Comparison of ENCODE assay signal across 7 mouse cellular contexts in genomic region chr11:75348199-75348889, GRCm38 (mm10). TPM values are rescaled to one million over a fixed set of nuclear protein-coding genes. Genes with fewer than 3 reads are reported as not detected.
DNase-seq lines count a peak whose midpoint lies in the region; ATAC-seq and TF ChIP-seq lines count a peak whose summit lies in the region.

Gene Rpa1, minus strand, starts transcription at chr11:75348324.
Gene Smyd4, plus strand, starts transcription at chr11:75348433.

- no peaks in the 10 kb centered on the region for H3K27me3 ChIP-seq in embryonic facial prominence, embryonic 10.5 days (replicated peaks; ENCODE audit: low read depth, poor library complexity, severe bottlenecking)
- no peaks in the 10 kb centered on the region for H3K27me3 ChIP-seq in intestine, postnatal 0 days (replicated peaks; ENCODE audit: control insufficient read depth, insufficient read depth, low read length)
- H3K27me3 ChIP-seq in midbrain, embryonic 12.5 days: no peaks in the 10 kb centered on the region
- no peaks in the 10 kb centered on the region for H3K27me3 ChIP-seq in small intestine, adult 2 months (ENCODE audit: control insufficient read depth, insufficient read depth, low read length)

- peak within 1 kb of the TSS; percentile 66 for H3K9ac ChIP-seq in intestine, postnatal 0 days (ENCODE audit: low read depth, low read length)
- peak within 1 kb of the TSS; percentile 75 for H3K9ac ChIP-seq in midbrain, embryonic 12.5 days (replicated peaks)

- H3K4me1 ChIP-seq in embryonic facial prominence, embryonic 10.5 days: peaks cover 30% of the 10 kb centered on the region
- H3K4me1 ChIP-seq in intestine, postnatal 0 days (replicated peaks; ENCODE audit: control insufficient read depth, insufficient read depth, low read length): no peaks in the 10 kb centered on the region
- peaks cover 20% of the 10 kb centered on the region for H3K4me1 ChIP-seq in midbrain, embryonic 12.5 days
- 0 out of 2 replicates have a peak, but pooled peaks cover 2% of the 10 kb centered on the region for H3K4me1 ChIP-seq in small intestine, adult 2 months (ENCODE audit: control insufficient read depth, insufficient read depth, insufficient read length, low read length)

- peak within 1 kb of the TSS; percentile 89 for H3K4me2 ChIP-seq in intestine, postnatal 0 days (replicated peaks; ENCODE audit: low read depth)
- peak within 1 kb of the TSS; percentile 95 for H3K4me2 ChIP-seq in midbrain, embryonic 12.5 days (replicated peaks)

- WGBS in embryonic facial prominence, embryonic 10.5 days: under 1% methylated on average over 56 of the region's 56 CpGs
- WGBS in intestine, postnatal 0 days: under 1% methylated on average over 55 of the region's 56 CpGs
- WGBS in midbrain, embryonic 12.5 days: under 1% methylated on average over 55 of the region's 56 CpGs
- under 1% methylated on average over 56 of the region's 56 CpGs for WGBS in small intestine, adult 2 months

- H3K4me3 ChIP-seq in embryonic facial prominence, embryonic 10.5 days: peak within 1 kb of the TSS; percentile 83
- H3K4me3 ChIP-seq in intestine, postnatal 0 days (ENCODE audit: low read depth, low read length): peak within 1 kb of the TSS; percentile 76
- peak within 1 kb of the TSS; percentile 75 for H3K4me3 ChIP-seq in midbrain, embryonic 12.5 days
- H3K4me3 ChIP-seq in small intestine, adult 2 months (ENCODE audit: low read depth, low read length): peak within 1 kb of the TSS; percentile 88

- no peaks in the 10 kb centered on the region for H3K9me3 ChIP-seq in embryonic facial prominence, embryonic 10.5 days
- H3K9me3 ChIP-seq in intestine, postnatal 0 days (ENCODE audit: control insufficient read depth): no peaks in the 10 kb centered on the region
- no peaks in the 10 kb centered on the region for H3K9me3 ChIP-seq in midbrain, embryonic 12.5 days

- peaks cover 16% of the 10 kb centered on the region for H3K36me3 ChIP-seq in embryonic facial prominence, embryonic 10.5 days (replicated peaks)
- H3K36me3 ChIP-seq in intestine, postnatal 0 days (ENCODE audit: control insufficient read depth, insufficient read depth): no peaks in the 10 kb centered on the region
- H3K36me3 ChIP-seq in midbrain, embryonic 12.5 days: no peaks in the 10 kb centered on the region
- 0 out of 2 replicates have a peak, but pooled peaks cover under 1% of the 10 kb centered on the region for H3K36me3 ChIP-seq in small intestine, adult 2 months (ENCODE audit: control insufficient read depth, insufficient read depth, low read length)

- peak within 1 kb of the TSS; percentile 89 for H3K27ac ChIP-seq in embryonic facial prominence, embryonic 10.5 days (replicated peaks)
- H3K27ac ChIP-seq in intestine, postnatal 0 days (ENCODE audit: low read depth, low read length): peak within 1 kb of the TSS; percentile 46; the same call in 1 of the 2 replicates
- H3K27ac ChIP-seq in midbrain, embryonic 12.5 days (replicated peaks): peak within 1 kb of the TSS; percentile 25; the same call in 1 of the 2 replicates
- H3K27ac ChIP-seq in small intestine, adult 2 months (ENCODE audit: insufficient read depth, low read depth, low read length): peak within 1 kb of the TSS; percentile 54

- peak; percentile 39; the same call in 1 of the 2 replicates for TF ChIP-seq POLR2A in small intestine, adult 2 months (IDR thresholded peaks at IDR 0.05; ENCODE audit: low read depth, low read length)

- intact Hi-C loops in left cerebral cortex, postnatal 4 days (cut with DNase I): no loop called here

- DNase-seq in adrenal gland, postnatal 10 days: peak; percentile 96
- DNase-seq in embryonic facial prominence, embryonic 10.5 days (ENCODE audit: low spot score): peak; percentile 98
- DNase-seq in gonadal fat pad, adult 2 months (ENCODE audit: low read depth): peak; percentile 50
- DNase-seq in left cerebral cortex, postnatal 4 days: peak; percentile 97

- peak; percentile 14 for TF ChIP-seq CTCF in intestine, postnatal 0 days (IDR thresholded peaks at IDR 0.05; ENCODE audit: low read depth)
- TF ChIP-seq CTCF in small intestine, adult 2 months (IDR thresholded peaks at IDR 0.05; ENCODE audit: extremely low read depth, insufficient read length, insufficient replicate concordance, low read depth, low read length): no peak

- ATAC-seq in intestine, postnatal 0 days: peak; percentile 99
- peak; percentile 100 for ATAC-seq in midbrain, embryonic 12.5 days (ENCODE audit: low FRiP score, low read depth)

RNA-seq across cellular contexts. Expression of gene Rpa1, which starts in this region (rescaled TPM):
- total RNA-seq in adrenal gland, postnatal 10 days (2021): 10 to 100 TPM; 60.0 to 72.0 TPM
- polyA plus RNA-seq in embryonic facial prominence, embryonic 10.5 days (2016; fragmentation: Nextera tagmentation; extraction: Ambion mirVana): 192 and 201 TPM in 2 replicates
- 17.9 and 21.6 TPM in 2 replicates for polyA plus RNA-seq in gonadal fat pad, adult 2 months (2012; rRNA removed)
- polyA plus RNA-seq in intestine, postnatal 0 days (2015; fragmentation: Nextera tagmentation; extraction: Ambion mirVana): 32.1 and 34.4 TPM in 2 replicates
- 10 to 100 TPM; 43.4 to 48.8 TPM for total RNA-seq in left cerebral cortex, postnatal 4 days (2021)
- polyA plus RNA-seq in midbrain, embryonic 12.5 days (2016; fragmentation: Nextera tagmentation; extraction: Ambion mirVana): 107 and 110 TPM in 2 replicates
- polyA plus RNA-seq in small intestine, adult 2 months (2012; rRNA removed): 5.6 and 8.7 TPM in 2 replicates

RNA-seq across cellular contexts. Expression of gene Smyd4, which starts in this region (rescaled TPM):
- total RNA-seq in adrenal gland, postnatal 10 days (2021): 1 to 10 TPM; 7.8 to 9.3 TPM
- 18.2 TPM in 2 replicates for polyA plus RNA-seq in embryonic facial prominence, embryonic 10.5 days (2016; fragmentation: Nextera tagmentation; extraction: Ambion mirVana)
- 5.1 TPM in 2 replicates for polyA plus RNA-seq in gonadal fat pad, adult 2 months (2012; rRNA removed)
- polyA plus RNA-seq in intestine, postnatal 0 days (2015; fragmentation: Nextera tagmentation; extraction: Ambion mirVana): 3.1 and 3.4 TPM in 2 replicates
- 10 to 100 TPM; 18.9 to 19.1 TPM for total RNA-seq in left cerebral cortex, postnatal 4 days (2021)
- polyA plus RNA-seq in midbrain, embryonic 12.5 days (2016; fragmentation: Nextera tagmentation; extraction: Ambion mirVana): 16.3 and 16.6 TPM in 2 replicates
- 1.2 and 1.4 TPM in 2 replicates for polyA plus RNA-seq in small intestine, adult 2 months (2012; rRNA removed)

Comparison
In these comparisons a context has a peak if more than half of its experiments do, and no peak if none do; other contexts are left out.
1. Peak in every context shown above with its lines: DNase-seq, ATAC-seq, H3K4me3 ChIP-seq and H3K27ac ChIP-seq.
2. H3K27ac ChIP-seq: peak in every context shown above with its lines; median percentile 89 in embryonic facial prominence, embryonic 10.5 days; 54 in small intestine, adult 2 months; 46 in intestine, postnatal 0 days; 25 in midbrain, embryonic 12.5 days.